Mouse (Mus musculus) NIH3T3 (cell line): ENCODE results near the gene Sf3a2.

Source experiments
- DNase-seq: peaks from one replicate; pipeline ENCODE4 v3.0.0-alpha.2; 2012; ENCODE audit warnings: low read depth

The Sf3a2 gene

DNA sequence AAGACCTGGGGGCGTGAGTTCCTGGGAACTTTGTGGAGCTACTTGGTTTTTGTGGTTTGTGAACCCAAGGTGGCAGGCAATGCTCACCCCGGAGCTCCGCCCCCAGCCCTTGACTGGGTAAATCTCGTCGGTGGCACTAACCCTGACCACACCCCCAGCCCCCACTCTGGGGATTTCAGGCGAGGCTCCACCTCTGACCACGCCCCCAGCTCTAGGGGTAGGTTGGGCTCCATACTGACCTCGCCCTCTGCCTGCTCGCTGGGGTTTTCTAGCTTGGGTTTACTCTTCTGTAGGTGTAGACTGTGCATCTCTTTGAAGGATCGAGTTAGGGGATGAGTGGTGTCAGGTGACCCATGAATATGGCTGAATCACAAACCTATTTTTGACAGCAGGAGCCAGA is 50.6 kb downstream of the Sf3a2 start:
- peak; percentile 59 for DNase-seq
